Mouse (Mus musculus) brain, adult 2 months (tissue): ENCODE results near the gene H3f3b.

ENCODE experiments used
- DNase-seq: peaks from one replicate; pipeline ENCODE4 v3.0.0; 2011; ENCODE audit warnings: low read depth, low spot score

The H3f3b gene

DNA sequence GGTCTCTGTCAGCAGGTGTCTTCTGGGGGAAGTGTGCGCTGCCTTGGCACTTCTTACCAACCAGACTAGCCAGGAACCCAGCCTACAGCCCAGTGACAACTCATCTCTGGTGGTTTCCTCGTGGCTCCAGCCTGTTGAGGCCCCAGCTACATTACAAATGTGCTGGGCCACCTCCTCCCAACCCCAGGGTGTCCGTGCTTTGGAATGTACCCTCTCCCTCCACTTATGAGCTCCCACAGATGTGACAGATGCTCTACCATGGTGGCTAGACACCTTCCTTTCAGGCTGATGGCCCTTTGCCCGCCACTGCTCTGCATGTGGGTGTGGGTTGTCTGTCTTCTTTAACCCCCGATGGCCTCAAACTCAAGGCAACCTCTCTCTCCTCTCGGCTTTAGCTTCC is 26.0 kb downstream of the H3f3b start:
- DNase-seq: no peak

DNA sequence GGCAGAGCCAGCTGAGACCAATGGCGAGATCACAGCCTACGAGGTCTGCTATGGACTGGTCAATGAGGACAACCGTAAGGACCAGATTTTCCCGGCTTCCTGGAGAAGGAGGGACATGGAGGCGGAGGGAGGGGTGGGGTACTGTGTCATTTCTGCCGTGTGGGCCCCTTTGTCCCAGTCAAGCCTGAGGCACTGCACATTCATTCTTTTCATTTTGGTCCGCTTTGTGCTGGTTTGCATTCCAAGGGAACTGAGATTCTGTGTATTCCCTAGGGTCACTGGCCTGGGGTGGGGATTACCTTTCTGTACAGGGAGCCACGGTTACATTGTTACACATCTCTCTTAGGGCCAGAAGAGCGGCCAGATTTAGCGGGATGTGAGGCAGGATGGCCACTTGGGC is 27.2 kb downstream of the H3f3b start:
- no peak for DNase-seq

DNA sequence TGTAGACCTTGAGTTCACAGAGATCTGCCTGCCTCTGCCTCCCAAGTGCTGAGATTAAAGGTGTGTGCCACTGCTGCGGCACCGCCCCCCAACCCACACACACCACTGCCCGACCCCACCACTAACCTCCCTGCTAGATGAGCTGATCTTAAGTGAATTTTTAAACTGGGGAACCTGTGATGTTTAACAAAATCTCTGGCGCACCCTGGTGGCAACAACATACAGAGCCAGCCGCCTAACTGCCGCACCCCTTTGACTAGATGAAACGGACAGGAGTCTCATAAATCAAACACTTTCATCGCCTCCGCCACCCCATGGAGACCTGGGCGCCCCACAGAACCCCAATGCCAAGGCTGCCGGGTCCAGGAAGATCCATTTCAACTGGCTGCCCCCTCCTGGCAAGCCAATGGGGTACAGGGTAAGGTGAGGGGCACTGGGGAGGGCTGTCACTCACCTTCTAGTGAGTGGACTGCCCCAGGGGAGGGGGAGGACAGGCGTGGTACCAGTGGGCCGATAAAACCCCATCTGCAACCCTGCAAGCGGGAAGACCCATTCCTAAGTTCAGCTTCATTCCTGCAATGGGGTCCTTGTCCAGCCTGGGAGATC is 28.1 kb downstream of the H3f3b start:
- peak; percentile 86 for DNase-seq

DNA sequence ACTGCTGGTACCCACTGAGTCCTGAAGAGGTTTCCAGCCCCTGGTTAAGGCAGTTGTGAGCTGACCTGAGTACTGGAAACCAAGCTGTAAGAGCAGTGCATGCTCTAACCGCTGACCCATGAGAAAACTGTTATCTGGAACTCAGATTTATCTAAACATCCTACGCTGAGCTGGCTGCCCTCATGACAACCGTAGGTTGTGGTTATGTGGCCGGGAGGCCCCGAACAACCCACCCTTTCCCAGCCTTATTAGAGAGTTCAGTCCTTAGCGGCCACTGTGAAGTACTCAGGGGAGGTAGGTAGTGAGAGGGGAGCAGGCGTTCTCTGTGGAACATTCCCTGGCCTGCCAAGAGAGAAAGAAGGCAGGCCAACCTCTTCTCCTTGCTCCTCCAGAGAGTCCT is 28.7 kb downstream of the H3f3b start:
- DNase-seq: no peak

GRCm38 (mm10) chr11:115997662-115998061 is 30.1 kb downstream of the H3f3b start:
- peak; percentile 54 for DNase-seq

- DNase-seq: no peak
These were observed 30.7 kb downstream of the H3f3b start for GRCm38 (mm10) chr11:115997047-115997446.

DNA sequence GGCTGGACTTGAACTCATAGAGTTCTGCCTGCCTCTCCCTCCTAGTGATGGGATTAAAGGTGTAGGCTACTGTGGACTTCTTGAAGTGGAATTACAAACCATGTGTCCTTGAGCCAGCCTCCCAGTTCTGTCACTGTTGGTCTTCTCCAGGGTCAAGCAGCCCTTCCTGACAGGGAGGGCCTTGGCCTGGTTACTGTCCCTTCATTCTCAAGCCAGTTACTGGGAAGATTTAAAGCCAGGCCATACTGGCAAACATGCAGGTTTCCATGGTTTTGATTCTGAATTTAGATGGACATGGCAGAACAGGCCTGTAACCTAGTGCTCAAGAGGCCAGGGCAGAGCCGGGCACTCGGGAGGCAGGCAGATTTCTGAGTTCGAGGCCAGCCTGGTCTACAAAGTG is 32.5 kb downstream of the H3f3b start:
- DNase-seq: no peak

- DNase-seq: peak; percentile 86
These were observed 35.7 kb downstream of the H3f3b start for GRCm38 (mm10) chr11:115992098-115992497.

DNA sequence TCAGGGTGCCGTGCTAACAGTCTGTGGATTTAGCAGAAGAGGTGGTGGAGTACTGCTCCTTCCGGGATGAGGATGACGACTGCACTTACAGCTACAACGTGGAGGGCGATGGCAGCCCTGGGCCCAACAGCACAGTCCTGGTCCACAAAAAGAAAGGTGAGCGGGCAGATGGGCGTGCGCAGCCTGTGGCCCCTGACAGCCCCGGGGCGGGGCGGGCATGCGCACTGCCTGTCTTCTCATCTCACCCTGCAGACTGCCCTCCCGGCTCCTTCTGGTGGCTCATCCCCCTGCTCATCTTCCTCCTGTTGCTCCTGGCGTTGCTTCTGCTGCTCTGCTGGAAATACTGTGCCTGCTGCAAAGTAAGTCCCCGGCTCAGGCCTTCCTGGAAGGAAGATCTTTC is 38.1 kb downstream of the H3f3b start:
- DNase-seq: no peak

DNA sequence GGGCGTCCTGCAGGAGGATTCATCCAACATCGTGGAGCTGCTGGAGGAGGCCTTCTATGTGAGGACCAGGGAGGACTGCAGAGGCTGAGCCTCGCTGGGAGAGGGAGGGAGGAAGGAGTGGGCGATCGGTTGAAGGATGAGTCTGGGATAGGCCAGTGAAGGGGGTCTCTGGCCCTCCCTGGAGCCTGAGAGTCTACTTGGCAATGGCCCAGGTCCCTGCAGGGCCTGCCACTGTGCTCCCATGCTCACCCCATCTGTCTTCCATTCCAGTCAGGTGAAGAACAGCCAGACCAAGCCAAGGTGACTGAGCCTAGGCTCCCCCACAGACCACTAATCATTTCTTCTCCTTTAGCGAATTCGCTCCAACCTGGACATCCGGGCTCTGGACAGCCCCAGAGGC is 44.5 kb downstream of the H3f3b start:
- DNase-seq: peak; percentile 21

DNA sequence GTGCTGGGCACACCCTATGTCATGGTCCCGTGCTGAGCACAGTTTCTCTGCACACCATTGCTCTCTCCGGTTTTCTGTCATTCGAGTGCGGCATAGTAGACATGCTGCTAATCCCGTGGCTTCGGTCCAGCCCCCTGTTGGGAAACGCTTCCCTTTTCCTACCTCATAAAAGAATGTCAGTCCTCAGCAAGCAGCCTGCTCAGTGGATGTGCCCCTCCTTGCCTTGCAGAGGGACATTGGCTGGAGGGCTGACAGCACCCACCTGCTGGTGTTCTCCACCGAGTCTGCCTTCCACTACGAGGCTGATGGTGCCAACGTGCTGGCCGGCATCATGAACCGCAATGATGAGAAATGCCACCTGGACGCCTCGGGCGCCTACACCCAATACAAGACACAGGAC is 45.3 kb downstream of the H3f3b start:
- peak; percentile 54 for DNase-seq

GRCm38 (mm10) chr11:115975544-115975943 is 52.2 kb downstream of the H3f3b start:
- no peak for DNase-seq

DNA sequence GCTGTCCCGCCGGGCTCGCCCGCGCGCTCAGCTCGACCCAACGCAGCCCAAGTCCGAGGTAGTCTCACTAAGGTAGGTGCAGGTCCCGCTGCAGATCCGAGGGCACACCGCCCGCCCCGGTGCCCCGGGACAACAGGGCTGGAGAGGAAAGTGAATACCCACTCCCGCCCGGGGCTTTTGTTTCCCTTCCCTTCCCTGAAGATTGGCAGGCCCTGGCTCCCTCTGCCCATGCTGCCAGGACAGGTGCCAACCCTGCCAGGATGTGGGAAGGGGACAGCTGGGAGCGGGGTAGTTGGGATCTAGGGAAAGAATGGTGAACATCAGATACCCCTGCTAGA is 52.7 kb downstream of the H3f3b start:
- no peak for DNase-seq

DNA sequence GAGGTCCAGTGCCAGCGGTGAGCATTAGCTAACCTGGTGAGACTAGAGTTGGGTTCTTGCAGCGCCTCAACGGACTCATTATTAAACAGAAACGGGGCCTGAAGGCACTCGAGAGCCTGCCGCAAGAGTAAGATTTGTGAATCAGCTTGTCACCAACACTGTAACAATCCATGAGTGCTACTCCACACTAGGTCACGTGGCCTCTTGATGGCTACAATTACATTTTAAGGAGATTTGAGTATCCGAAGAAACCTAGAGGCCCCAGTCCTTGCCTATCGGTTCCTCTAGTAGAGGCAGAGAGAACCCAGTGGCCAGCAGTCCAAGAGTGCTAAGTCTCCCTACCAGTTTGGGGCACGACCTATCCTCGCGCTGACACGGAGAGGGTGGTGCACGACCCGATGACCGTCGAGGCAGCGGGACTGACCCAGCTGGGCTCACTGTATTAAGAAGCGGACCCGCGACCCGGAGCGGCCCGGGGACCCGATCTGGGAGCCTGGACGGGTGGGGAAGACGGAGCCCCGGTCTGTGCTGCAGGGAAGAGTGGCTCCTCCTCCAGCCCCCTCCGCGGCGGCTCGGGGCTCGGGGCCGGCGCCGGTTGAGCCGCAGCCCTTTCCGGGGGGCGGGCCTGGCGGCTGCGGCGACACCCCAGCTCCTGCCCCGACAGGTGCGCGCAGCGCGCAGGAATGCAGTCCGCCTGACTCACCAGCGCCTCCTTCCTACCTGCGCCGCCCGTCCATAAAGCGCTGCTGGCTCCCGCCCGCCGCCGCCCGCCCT is 53.3 kb downstream of the H3f3b start, which contains the start of gene Itgb4:
TSS of gene Itgb4 (plus strand) at position 401 of the 774 bp plus-strand sequence.
- DNase-seq: peak; percentile 35
